Mouse (Mus musculus): Measurements from ENCODE around the gene Psma3. TPM values are rescaled to one million over a fixed set of nuclear protein-coding genes. Genes with fewer than 3 reads are reported as not detected.

Psma3 gene
- total RNA-seq, 2 experiments from 2014 or later, result 206 to 223 TPM

DNA sequence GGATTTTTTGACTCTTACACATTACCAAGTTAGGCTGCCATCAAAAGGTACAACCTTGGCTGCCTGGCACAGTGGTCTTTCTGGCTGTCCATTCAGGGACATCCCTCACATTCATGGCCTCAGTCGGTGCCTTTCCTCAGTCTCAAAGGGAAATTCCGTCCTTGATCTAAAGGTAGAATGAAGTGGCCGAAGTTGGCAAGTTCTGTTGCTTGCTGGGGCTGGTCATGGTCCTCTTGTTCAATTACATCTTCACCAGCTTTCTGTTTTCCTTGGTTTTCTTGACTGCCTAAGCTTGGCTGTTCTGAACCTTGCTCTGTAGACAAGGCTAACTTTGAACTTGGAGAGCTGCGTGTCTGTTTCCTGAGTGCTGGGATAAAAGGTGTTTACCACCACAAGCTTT, 61.4 kb downstream of the Psma3 start:
- intact Hi-C loops (cut with DNase I), result no loop called here
- DNase-seq (ENCODE audit: low spot score in 2 of 2), result no peak

- no peak for DNase-seq (ENCODE audit: low spot score in 2 of 2)
- intact Hi-C loops (cut with DNase I), result no loop called here
These were observed 62.4 kb downstream of the Psma3 start for GRCm38 (mm10) chr12:71036729-71037404.

GRCm38 (mm10) chr12:71040462-71040861, 66.0 kb downstream of the Psma3 start:
- intact Hi-C loops (cut with DNase I), result no loop called here
- peak; percentile 29 to 44 for DNase-seq (ENCODE audit: low spot score in 2 of 2)

DNA sequence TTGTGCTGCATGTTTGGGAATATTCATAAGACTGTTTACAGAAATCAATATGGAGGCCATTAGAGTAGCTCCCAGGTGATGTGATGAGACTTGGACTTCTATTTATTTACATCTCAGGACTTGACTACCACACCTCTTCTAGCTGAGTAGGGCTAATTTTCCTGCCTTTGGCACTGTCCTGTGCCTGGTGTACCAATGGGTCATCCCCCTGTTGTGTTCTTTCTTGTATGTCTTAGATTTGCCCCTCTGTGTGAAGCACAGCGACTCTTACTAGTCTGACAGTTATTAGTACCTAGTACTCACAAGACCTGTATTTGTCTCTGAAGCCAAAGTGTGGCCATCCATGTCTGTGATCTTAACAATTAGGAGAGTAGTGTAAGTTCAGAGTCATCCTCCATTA, 68.0 kb downstream of the Psma3 start:
- no peak for DNase-seq (ENCODE audit: low spot score in 2 of 2)
- intact Hi-C loops (cut with DNase I), result no loop called here

DNA sequence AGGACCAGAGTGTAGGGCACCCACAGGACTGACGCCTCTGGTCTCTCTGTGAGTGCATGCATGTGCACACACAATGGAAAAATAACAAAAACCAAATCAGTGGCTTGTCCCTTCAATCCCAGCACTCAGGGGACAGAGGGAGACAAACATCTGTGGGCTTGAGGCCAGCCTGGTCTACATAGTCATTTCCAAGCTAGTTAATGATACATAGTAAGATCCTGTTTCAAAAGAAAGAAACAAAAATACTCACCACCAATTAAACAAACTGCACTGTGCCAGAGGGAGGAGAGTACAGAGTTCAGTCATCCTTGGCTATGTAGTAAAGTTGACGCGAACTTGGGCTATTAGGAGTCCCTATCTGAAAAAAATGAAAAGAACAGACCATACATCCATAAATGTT, 69.2 kb downstream of the Psma3 start:
- DNase-seq (ENCODE audit: low spot score in 2 of 2), result no peak
- intact Hi-C loops (cut with DNase I), result no loop called here

GRCm38 (mm10) chr12:71044488-71044887, 70.1 kb downstream of the Psma3 start:
- no peak for DNase-seq (ENCODE audit: low spot score in 2 of 2)
- intact Hi-C loops (cut with DNase I), result no loop called here

Other genes with a start within 250 kb of the Psma3 start
- gene Frmd6, start 149.1 kb upstream of the Psma3 start, total RNA-seq (2021), result 10 to 100 TPM; 20.8 to 28.5 TPM
- gene Actr10, start 36.8 kb upstream of the Psma3 start, total RNA-seq (2021), result 100 to 1,000 TPM; 174 to 177 TPM
- 10 to 100 TPM; 32.4 to 34.5 TPM for gene Arid4a, start 41.4 kb downstream of the Psma3 start, total RNA-seq (2021)
- not detected for gene Tomm20l, start 136.8 kb downstream of the Psma3 start, total RNA-seq (2021)
- 10 to 100 TPM; 65.4 to 68.9 TPM for gene Timm9, start 162.1 kb downstream of the Psma3 start, total RNA-seq (2021)
- 1 to 10 TPM; 5.0 to 5.6 TPM for gene 2700049A03Rik, start 162.2 kb downstream of the Psma3 start, total RNA-seq (2021)

Measured in left cerebral cortex, postnatal 14 days (tissue).